Comparison of ENCODE assay signal across 8 mouse cellular contexts in genomic region chr16:10890363-10890762, GRCm38 (mm10). TPM values are rescaled to one million over a fixed set of nuclear protein-coding genes. Genes with fewer than 3 reads are reported as not detected.
A peak's percentile ranks its signal among the peaks of the same experiment; 100 is the strongest.
DNase-seq lines count a peak whose midpoint lies in the region; ATAC-seq and TF ChIP-seq lines count a peak whose summit lies in the region.
"Had no signal": no experiment of that assay in that cellular context is flagged by ENCODE, and none has a peak within 500 bp of the region (broad histone marks: within the 10 kb centered on the region; RNA-seq: fewer than 3 reads in every experiment).

No protein-coding gene starts in this region.

- H3K79me2 ChIP-seq in C2C12 (ENCODE audit: control insufficient read depth, insufficient read depth), result no peaks in the 10 kb centered on the region

- H3K4me2 ChIP-seq in kidney, postnatal 0 days (ENCODE audit: low read length), result no peak overlapping the region
- no peak overlapping the region for H3K4me2 ChIP-seq in intestine, embryonic 16.5 days (ENCODE audit: low read depth, low read length)

- no peak overlapping the region for H3K27ac ChIP-seq in kidney, postnatal 0 days
- no peak overlapping the region for H3K27ac ChIP-seq in intestine, embryonic 16.5 days (ENCODE audit: low read length)

- no peak overlapping the region for H3ac ChIP-seq in C2C12 (ENCODE audit: control insufficient read depth, insufficient read length, low read depth)

- peak; percentile 68; the same call in 1 of the 2 replicates for ATAC-seq in kidney, postnatal 0 days (replicated peaks; ENCODE audit: low FRiP score, low read depth)
- peak; percentile 60; the same call in 1 of the 2 replicates for ATAC-seq in intestine, embryonic 16.5 days

- peak; percentile 76 for TF ChIP-seq CTCF in kidney, postnatal 0 days (IDR thresholded peaks at IDR 0.05; ENCODE audit: low read depth)
- TF ChIP-seq CTCF in C2C12 (IDR thresholded peaks at IDR 0.05; ENCODE audit: control insufficient read depth, insufficient read depth, insufficient read length), result peak; percentile 10

- H3K9ac ChIP-seq in kidney, postnatal 0 days (ENCODE audit: low read depth, low read length), result no peak overlapping the region
- no peak overlapping the region for H3K9ac ChIP-seq in intestine, embryonic 16.5 days (ENCODE audit: low read depth, low read length)

- peak; percentile 65 for DNase-seq in kidney, postnatal 0 days (ENCODE audit: low spot score)
- no peak for DNase-seq in kidney, adult 18-20 months
- DNase-seq in Muller cell, postnatal 12 days (ENCODE audit: inconsistent ontology term), result peak; percentile 46
- DNase-seq in adrenal gland, postnatal 25 days, result no peak
- DNase-seq in cerebellum, adult 11 months, result no peak
- DNase-seq: gastrocnemius, postnatal 36 days had no signal

- no peak overlapping the region for H3K4me3 ChIP-seq in kidney, postnatal 0 days (replicated peaks; ENCODE audit: low read depth, low read length)
- no peak overlapping the region for H3K4me3 ChIP-seq in C2C12 (ENCODE audit: insufficient read depth, poor library complexity, severe bottlenecking)
- H3K4me3 ChIP-seq in intestine, embryonic 16.5 days (ENCODE audit: low read length), result no peak overlapping the region

- no peaks in the 10 kb centered on the region for H3K79me3 ChIP-seq in C2C12 (ENCODE audit: low read depth)

- WGBS in kidney, postnatal 0 days, result 73% methylated on average over 3 of the region's 3 CpGs
- WGBS in intestine, embryonic 16.5 days, result 74% methylated on average over 3 of the region's 3 CpGs

- no peaks in the 10 kb centered on the region for H3K36me3 ChIP-seq in kidney, postnatal 0 days (ENCODE audit: insufficient read depth, low read length)
- no peaks in the 10 kb centered on the region for H3K36me3 ChIP-seq in C2C12 (ENCODE audit: control insufficient read depth, insufficient read depth)
- H3K36me3 ChIP-seq in intestine, embryonic 16.5 days (ENCODE audit: control insufficient read depth, insufficient read depth, low read length), result no peaks in the 10 kb centered on the region

- H3K9me3 ChIP-seq in kidney, postnatal 0 days (replicated peaks; ENCODE audit: low read length), result no peaks in the 10 kb centered on the region
- no peaks in the 10 kb centered on the region for H3K9me3 ChIP-seq in intestine, embryonic 16.5 days (ENCODE audit: control insufficient read depth, low read length)

- no peaks in the 10 kb centered on the region for H3K27me3 ChIP-seq in kidney, postnatal 0 days (ENCODE audit: insufficient read depth, low read length)
- no peaks in the 10 kb centered on the region for H3K27me3 ChIP-seq in C2C12 (ENCODE audit: control insufficient read depth, insufficient read depth, insufficient read length)
- no peaks in the 10 kb centered on the region for H3K27me3 ChIP-seq in intestine, embryonic 16.5 days (replicated peaks; ENCODE audit: control insufficient read depth, insufficient read depth, low read length)

- H3K4me1 ChIP-seq in kidney, postnatal 0 days (replicated peaks; ENCODE audit: insufficient read depth, low read length), result no peaks in the 10 kb centered on the region
- no peaks in the 10 kb centered on the region for H3K4me1 ChIP-seq in intestine, embryonic 16.5 days (ENCODE audit: control insufficient read depth, insufficient read depth, low read length)

TF ChIP-seq in C2C12, 6 proteins besides CTCF, POLR2A, EP300 and RAD21:
- TF ChIP-seq CEBPB (IDR thresholded peaks at IDR 0.05; ENCODE audit: low read depth) (no peak), FOSL1 (IDR thresholded peaks at IDR 0.05; ENCODE audit: insufficient read depth, low read length, poor library complexity, severe bottlenecking) (no peak), MYOG (IDR thresholded peaks at IDR 0.05; ENCODE audit: control insufficient read depth, extremely low read depth, insufficient read length) (no peak), USF1 (IDR thresholded peaks at IDR 0.05; ENCODE audit: low read depth) (no peak), MYOD1 (IDR thresholded peaks at IDR 0.05; ENCODE audit: control insufficient read depth, insufficient read length, low read depth) (no peak), MAX (IDR thresholded peaks at IDR 0.05) (no peak)
TF ChIP-seq in C2C12: peak in this region for 0.

RNA-seq across cellular contexts. Expression of gene Rmi2, which starts 55.5 kb away (rescaled TPM):
- 1.6 and 2.5 TPM in 2 replicates for polyA plus RNA-seq in kidney, postnatal 0 days (2015; fragmentation: Nextera tagmentation; extraction: Ambion mirVana)
- polyA plus RNA-seq in C2C12 (2012; fragmentation: generic; extraction: Trizol), result 2.5 TPM
- polyA plus RNA-seq in intestine, embryonic 16.5 days (2015; fragmentation: Nextera tagmentation; extraction: Ambion mirVana), result 2.4 and 2.7 TPM in 2 replicates
- 1.7 and 2.1 TPM in 2 replicates for total RNA-seq in adrenal gland, postnatal 25 days (2021)

Comparison
In these comparisons a context has a peak if more than half of its experiments do, and no peak if none do; other contexts are left out.
1. DNase-seq: peak in kidney, postnatal 0 days (single experiment) and Muller cell, postnatal 12 days (single experiment); none in kidney, adult 18-20 months (single experiment), adrenal gland, postnatal 25 days (single experiment) and cerebellum, adult 11 months (single experiment).